Mouse (Mus musculus) cerebellum, adult 11 months (tissue): ENCODE measurements around the gene Rps15.
A peak's percentile ranks its signal among the peaks of the same experiment; 100 is the strongest.
"Not testable (repeated sequence)": the region's sequence is repeated elsewhere in the genome, so short reads cannot be mapped to it uniquely, and the experiment has no call there.

Experiments used
- DNase-seq: peaks from one replicate; pipeline ENCODE4 v3.0.0; 2022

Rps15 gene

GRCm38 (mm10) chr10:80292251-80293146 is at the start of gene Rps15:
Gene Rps15 (plus strand): TSS chr10:80292453.
- peak; percentile 94 for DNase-seq

GRCm38 (mm10) chr10:80242607-80243006 is 49.6 kb upstream of the Rps15 start:
- DNase-seq, result no peak

- DNase-seq, result peak; percentile 63
Observed at GRCm38 (mm10) chr10:80244791-80245399, 47.4 kb upstream of the Rps15 start.

- peak; percentile 81 for DNase-seq
Observed at GRCm38 (mm10) chr10:80245600-80245999, 46.7 kb upstream of the Rps15 start.

GRCm38 (mm10) chr10:80247849-80248248 is 44.4 kb upstream of the Rps15 start:
- no peak for DNase-seq

- DNase-seq, result not testable (repeated sequence)
Observed at GRCm38 (mm10) chr10:80248437-80248836, 43.8 kb upstream of the Rps15 start.

GRCm38 (mm10) chr10:80248971-80249640 is 43.1 kb upstream of the Rps15 start, which contains the start of gene Ndufs7:
Gene Ndufs7 (plus strand): TSS chr10:80249121.
- DNase-seq, result peak; percentile 97

- DNase-seq, result no peak
Observed at GRCm38 (mm10) chr10:80250059-80250458, 42.2 kb upstream of the Rps15 start.

GRCm38 (mm10) chr10:80250573-80250972 is 41.7 kb upstream of the Rps15 start:
- DNase-seq, result no peak

GRCm38 (mm10) chr10:80252011-80252410 is 40.2 kb upstream of the Rps15 start:
- no peak for DNase-seq

- no peak for DNase-seq
Observed at GRCm38 (mm10) chr10:80252493-80253274, 39.6 kb upstream of the Rps15 start.

GRCm38 (mm10) chr10:80253551-80253950 is 38.7 kb upstream of the Rps15 start:
- no peak for DNase-seq

- no peak for DNase-seq
Observed at GRCm38 (mm10) chr10:80254331-80255297, 37.6 kb upstream of the Rps15 start.

GRCm38 (mm10) chr10:80255881-80256535 is 36.2 kb upstream of the Rps15 start:
- DNase-seq, result no peak

GRCm38 (mm10) chr10:80257936-80258335 is 34.3 kb upstream of the Rps15 start:
- DNase-seq, result no peak

- no peak for DNase-seq
Observed at GRCm38 (mm10) chr10:80258752-80259462, 33.3 kb upstream of the Rps15 start.

GRCm38 (mm10) chr10:80259463-80259805 is 32.8 kb upstream of the Rps15 start:
- no peak for DNase-seq

GRCm38 (mm10) chr10:80259861-80260641 is 32.2 kb upstream of the Rps15 start:
- peak; percentile 76 for DNase-seq
